In genomic region chr6:124859725-124860124, GRCm38 (mm10) we compare ENCODE assay signal across 8 mouse cellular contexts. TPM values are rescaled to one million over a fixed set of nuclear protein-coding genes. Genes with fewer than 3 reads are reported as not detected.
DNase-seq lines count a peak whose midpoint lies in the region; ATAC-seq and TF ChIP-seq lines count a peak whose summit lies in the region.

No protein-coding gene starts in this region.

- 4% methylated on average over 12 of the region's 12 CpGs for WGBS in kidney, embryonic 16.5 days
- WGBS in embryonic facial prominence, embryonic 11.5 days = 13% methylated on average over 12 of the region's 12 CpGs
- 11% methylated on average over 12 of the region's 12 CpGs for WGBS in kidney, adult 2 months
- 11% methylated on average over 12 of the region's 12 CpGs for WGBS in limb, embryonic 12.5 days
- 5% methylated on average over 12 of the region's 12 CpGs for WGBS in midbrain, embryonic 16.5 days
- 10% methylated on average over 12 of the region's 12 CpGs for WGBS in spleen, adult 2 months

- TF ChIP-seq POLR2A in kidney, adult 2 months (IDR thresholded peaks at IDR 0.05; ENCODE audit: low read depth, low read length) = no peak
- TF ChIP-seq POLR2A in spleen, adult 2 months (IDR thresholded peaks at IDR 0.05; ENCODE audit: low read depth, low read length) = no peak

- H3K4me2 ChIP-seq in kidney, embryonic 16.5 days (replicated peaks; ENCODE audit: low read depth, low read length) = no peak overlapping the region
- no peak overlapping the region for H3K4me2 ChIP-seq in embryonic facial prominence, embryonic 11.5 days (ENCODE audit: low read depth, low read length)
- H3K4me2 ChIP-seq in limb, embryonic 12.5 days = peak overlapping the region; percentile 21; the same call in 1 of the 2 replicates
- H3K4me2 ChIP-seq in midbrain, embryonic 16.5 days (ENCODE audit: low read length) = peak overlapping the region; percentile 72

- H3K9me3 ChIP-seq in kidney, embryonic 16.5 days (ENCODE audit: low read length) = no peaks in the 10 kb centered on the region
- no peaks in the 10 kb centered on the region for H3K9me3 ChIP-seq in embryonic facial prominence, embryonic 11.5 days (replicated peaks; ENCODE audit: control insufficient read depth, low read length)
- H3K9me3 ChIP-seq in limb, embryonic 12.5 days = no peaks in the 10 kb centered on the region
- H3K9me3 ChIP-seq in midbrain, embryonic 16.5 days (replicated peaks; ENCODE audit: control insufficient read depth, low read length, poor library complexity, severe bottlenecking) = no peaks in the 10 kb centered on the region

- TF ChIP-seq CTCF in kidney, adult 2 months (conservative IDR thresholded peaks at IDR 0.05; ENCODE audit: insufficient read depth, insufficient read length, low read depth, low read length) = peak; percentile 94
- TF ChIP-seq CTCF in spleen, adult 2 months (IDR thresholded peaks at IDR 0.05; ENCODE audit: extremely low read depth, insufficient read depth, insufficient read length, insufficient replicate concordance) = peak; percentile 90; the same call in 1 of the 2 replicates

- H3K4me1 ChIP-seq in kidney, embryonic 16.5 days (ENCODE audit: insufficient read depth, low read length) = peaks cover 45% of the 10 kb centered on the region
- H3K4me1 ChIP-seq in embryonic facial prominence, embryonic 11.5 days (ENCODE audit: control insufficient read depth, insufficient read depth, low read length) = peaks cover 15% of the 10 kb centered on the region
- no peaks in the 10 kb centered on the region for H3K4me1 ChIP-seq in kidney, adult 2 months (ENCODE audit: control insufficient read depth, insufficient read depth, low read length)
- H3K4me1 ChIP-seq in limb, embryonic 12.5 days (replicated peaks) = peaks cover 68% of the 10 kb centered on the region
- peaks cover 57% of the 10 kb centered on the region for H3K4me1 ChIP-seq in midbrain, embryonic 16.5 days (ENCODE audit: control insufficient read depth, insufficient read depth, low read length)
- H3K4me1 ChIP-seq in spleen, adult 2 months (ENCODE audit: control insufficient read depth, insufficient read depth, insufficient read length) = peaks cover 8% of the 10 kb centered on the region

- H3K27me3 ChIP-seq in kidney, embryonic 16.5 days (ENCODE audit: insufficient read depth, low read length) = peaks cover 15% of the 10 kb centered on the region; the same call in 1 of the 2 replicates
- H3K27me3 ChIP-seq in embryonic facial prominence, embryonic 11.5 days (ENCODE audit: control insufficient read depth, insufficient read depth, low read length) = no peaks in the 10 kb centered on the region; the same call in 1 of the 2 replicates
- H3K27me3 ChIP-seq in kidney, adult 2 months (replicated peaks; ENCODE audit: control insufficient read depth, insufficient read depth, low read length) = no peaks in the 10 kb centered on the region
- peaks cover 29% of the 10 kb centered on the region for H3K27me3 ChIP-seq in limb, embryonic 12.5 days
- H3K27me3 ChIP-seq in midbrain, embryonic 16.5 days (ENCODE audit: control insufficient read depth, insufficient read depth, low read depth, low read length) = no peaks in the 10 kb centered on the region
- peaks cover 21% of the 10 kb centered on the region for H3K27me3 ChIP-seq in spleen, adult 2 months (ENCODE audit: control insufficient read depth, insufficient read depth, low read length)

- H3K9ac ChIP-seq in kidney, embryonic 16.5 days (replicated peaks; ENCODE audit: low read length) = no peak overlapping the region
- no peak overlapping the region for H3K9ac ChIP-seq in embryonic facial prominence, embryonic 11.5 days (replicated peaks; ENCODE audit: low read length)
- H3K9ac ChIP-seq in limb, embryonic 12.5 days (replicated peaks) = 0 out of 2 replicates have a peak overlapping the region, but pooled peaks have one; percentile 28
- H3K9ac ChIP-seq in midbrain, embryonic 16.5 days (ENCODE audit: low read depth, low read length) = peak overlapping the region; percentile 50

- H3K27ac ChIP-seq in kidney, embryonic 16.5 days (ENCODE audit: low read length) = no peak overlapping the region
- no peak overlapping the region for H3K27ac ChIP-seq in embryonic facial prominence, embryonic 11.5 days (replicated peaks; ENCODE audit: low read depth, low read length)
- H3K27ac ChIP-seq in kidney, adult 2 months (ENCODE audit: insufficient read depth, low read depth, low read length) = no peak overlapping the region
- peak overlapping the region; percentile 13; the same call in 1 of the 2 replicates for H3K27ac ChIP-seq in limb, embryonic 12.5 days
- H3K27ac ChIP-seq in midbrain, embryonic 16.5 days (ENCODE audit: low read length) = peak overlapping the region; percentile 73
- no peak overlapping the region for H3K27ac ChIP-seq in spleen, adult 2 months (ENCODE audit: insufficient read depth, low read length)

- no peak overlapping the region for H3K4me3 ChIP-seq in kidney, embryonic 16.5 days (ENCODE audit: low read length)
- no peak overlapping the region for H3K4me3 ChIP-seq in embryonic facial prominence, embryonic 11.5 days (ENCODE audit: low read depth, low read length)
- no peak overlapping the region for H3K4me3 ChIP-seq in kidney, adult 2 months (ENCODE audit: insufficient read depth, low read depth, low read length)
- H3K4me3 ChIP-seq in limb, embryonic 12.5 days (replicated peaks) = no peak overlapping the region
- peak overlapping the region; percentile 15; the same call in 1 of the 2 replicates for H3K4me3 ChIP-seq in midbrain, embryonic 16.5 days (ENCODE audit: low read depth, low read length)
- no peak overlapping the region for H3K4me3 ChIP-seq in spleen, adult 2 months (ENCODE audit: extremely low read depth, insufficient read depth, insufficient read length)

- DNase-seq in kidney, adult 11 months = peak; percentile 73
- peak; percentile 87 for DNase-seq in embryonic facial prominence, embryonic 11.5 days (ENCODE audit: low spot score)
- peak; percentile 83 to 94 for DNase-seq in heart, adult 18-20 months
- peak; percentile 88 for DNase-seq in kidney, adult 2 months
- peak; percentile 40 to 82 for DNase-seq in spleen, adult 2 months (ENCODE audit: low read depth in 1 of 2, low spot score in 2 of 2)

- no peak for ATAC-seq in kidney, embryonic 16.5 days (ENCODE audit: low FRiP score, low TSS enrichment)
- no peak for ATAC-seq in embryonic facial prominence, embryonic 11.5 days (replicated peaks; ENCODE audit: insufficient number of reproducible peaks, low FRiP score, low TSS enrichment, low read depth)
- no peak for ATAC-seq in limb, embryonic 12.5 days (ENCODE audit: insufficient number of reproducible peaks, insufficient read depth, low FRiP score, low TSS enrichment, low read depth)
- ATAC-seq in midbrain, embryonic 16.5 days = no peak

- no peaks in the 10 kb centered on the region for H3K36me3 ChIP-seq in kidney, embryonic 16.5 days (ENCODE audit: insufficient read depth, low read length)
- no peaks in the 10 kb centered on the region; the same call in 1 of the 2 replicates for H3K36me3 ChIP-seq in embryonic facial prominence, embryonic 11.5 days (replicated peaks; ENCODE audit: control insufficient read depth, insufficient read depth, low read depth, low read length)
- no peaks in the 10 kb centered on the region for H3K36me3 ChIP-seq in kidney, adult 2 months (ENCODE audit: control insufficient read depth, insufficient read depth, low read length)
- H3K36me3 ChIP-seq in limb, embryonic 12.5 days = peaks cover 6% of the 10 kb centered on the region
- peaks cover 5% of the 10 kb centered on the region; the same call in 1 of the 2 replicates for H3K36me3 ChIP-seq in midbrain, embryonic 16.5 days (ENCODE audit: control insufficient read depth, insufficient read depth, low read length)
- H3K36me3 ChIP-seq in spleen, adult 2 months (ENCODE audit: control insufficient read depth, insufficient read depth, low read length) = no peaks in the 10 kb centered on the region

RNA-seq across cellular contexts. Expression of gene P3h3, which starts 2.2 kb away (rescaled TPM):
- polyA plus RNA-seq in kidney, embryonic 16.5 days (2015; fragmentation: Nextera tagmentation; extraction: Ambion mirVana) = 10.4 and 19.3 TPM in 2 replicates
- polyA plus RNA-seq in embryonic facial prominence, embryonic 11.5 days (2014; fragmentation: Nextera tagmentation; extraction: Ambion mirVana) = 14.7 and 18.5 TPM in 2 replicates
- 1 to 10 TPM; 8.2 to 8.3 TPM for total RNA-seq in heart, adult 18-20 months (2021)
- polyA plus RNA-seq in kidney, adult 2 months (2012; rRNA removed) = 15.8 and 19.1 TPM in 2 replicates
- polyA plus RNA-seq in limb, embryonic 12.5 days (2016; fragmentation: Nextera tagmentation; extraction: Ambion mirVana) = 59.8 and 61.4 TPM in 2 replicates
- polyA plus RNA-seq in midbrain, embryonic 16.5 days (2015; fragmentation: Nextera tagmentation; extraction: Ambion mirVana) = 13.4 and 15.4 TPM in 2 replicates
- 9.3 and 10.8 TPM in 2 replicates for polyA plus RNA-seq in spleen, adult 2 months (2012; rRNA removed)

RNA-seq across cellular contexts. Expression of gene Gpr162, which starts 4.1 kb away (rescaled TPM):
- polyA plus RNA-seq in kidney, embryonic 16.5 days (2015; fragmentation: Nextera tagmentation; extraction: Ambion mirVana) = 1.1 and 1.4 TPM in 2 replicates
- polyA plus RNA-seq in embryonic facial prominence, embryonic 11.5 days (2014; fragmentation: Nextera tagmentation; extraction: Ambion mirVana) = 0.59 and 0.72 TPM in 2 replicates
- total RNA-seq in heart, adult 18-20 months (2021) = under 1 TPM; 0.36 to 0.84 TPM
- 4.0 and 5.6 TPM in 2 replicates for polyA plus RNA-seq in kidney, adult 2 months (2012; rRNA removed)
- polyA plus RNA-seq in limb, embryonic 12.5 days (2016; fragmentation: Nextera tagmentation; extraction: Ambion mirVana) = 2.5 and 2.7 TPM in 2 replicates
- polyA plus RNA-seq in midbrain, embryonic 16.5 days (2015; fragmentation: Nextera tagmentation; extraction: Ambion mirVana) = 36.6 and 40.0 TPM in 2 replicates
- 2.7 and 3.0 TPM in 2 replicates for polyA plus RNA-seq in spleen, adult 2 months (2012; rRNA removed)

RNA-seq across cellular contexts. Expression of gene Gnb3, which starts 19.6 kb away (rescaled TPM):
- polyA plus RNA-seq in kidney, embryonic 16.5 days (2015; fragmentation: Nextera tagmentation; extraction: Ambion mirVana) = 1.7 and 1.8 TPM in 2 replicates
- 0.27 and 0.56 TPM in 2 replicates for polyA plus RNA-seq in embryonic facial prominence, embryonic 11.5 days (2014; fragmentation: Nextera tagmentation; extraction: Ambion mirVana)
- total RNA-seq in heart, adult 18-20 months (2021) = 10 to 100 TPM; 14.1 to 14.6 TPM
- 0.16 and 0.41 TPM in 2 replicates for polyA plus RNA-seq in kidney, adult 2 months (2012; rRNA removed)
- polyA plus RNA-seq in limb, embryonic 12.5 days (2016; fragmentation: Nextera tagmentation; extraction: Ambion mirVana) = 0.81 and 1.0 TPM in 2 replicates
- polyA plus RNA-seq in midbrain, embryonic 16.5 days (2015; fragmentation: Nextera tagmentation; extraction: Ambion mirVana) = 2.3 and 2.4 TPM in 2 replicates
- polyA plus RNA-seq in spleen, adult 2 months (2012; rRNA removed) = 0.13 and 0.37 TPM in 2 replicates

RNA-seq across cellular contexts. Expression of gene Cd4, which starts 28.3 kb away (rescaled TPM):
- polyA plus RNA-seq in kidney, embryonic 16.5 days (2015; fragmentation: Nextera tagmentation; extraction: Ambion mirVana) = 0.10 and 0.28 TPM in 2 replicates
- polyA plus RNA-seq in embryonic facial prominence, embryonic 11.5 days (2014; fragmentation: Nextera tagmentation; extraction: Ambion mirVana) = not detected in 2 replicates
- 1 to 10 TPM in 1 of 2 experiments, under 1 TPM in 1; 0.50 to 3.7 TPM for total RNA-seq in heart, adult 18-20 months (2021)
- polyA plus RNA-seq in kidney, adult 2 months (2012; rRNA removed) = 0.57 and 4.3 TPM in 2 replicates
- 0.15 TPM in 1 of 2 replicates, not detected in the other for polyA plus RNA-seq in limb, embryonic 12.5 days (2016; fragmentation: Nextera tagmentation; extraction: Ambion mirVana)
- polyA plus RNA-seq in midbrain, embryonic 16.5 days (2015; fragmentation: Nextera tagmentation; extraction: Ambion mirVana) = 0.11 TPM in 1 of 2 replicates, not detected in the other
- polyA plus RNA-seq in spleen, adult 2 months (2012; rRNA removed) = 34.2 and 35.9 TPM in 2 replicates

RNA-seq across cellular contexts. Expression of gene Cdca3, which starts 30.4 kb away (rescaled TPM):
- polyA plus RNA-seq in kidney, embryonic 16.5 days (2015; fragmentation: Nextera tagmentation; extraction: Ambion mirVana) = 187 and 193 TPM in 2 replicates
- 210 and 212 TPM in 2 replicates for polyA plus RNA-seq in embryonic facial prominence, embryonic 11.5 days (2014; fragmentation: Nextera tagmentation; extraction: Ambion mirVana)
- under 1 TPM; 0.54 to 0.55 TPM for total RNA-seq in heart, adult 18-20 months (2021)
- 4.2 and 4.3 TPM in 2 replicates for polyA plus RNA-seq in kidney, adult 2 months (2012; rRNA removed)
- polyA plus RNA-seq in limb, embryonic 12.5 days (2016; fragmentation: Nextera tagmentation; extraction: Ambion mirVana) = 200 and 202 TPM in 2 replicates
- 18.2 and 19.5 TPM in 2 replicates for polyA plus RNA-seq in midbrain, embryonic 16.5 days (2015; fragmentation: Nextera tagmentation; extraction: Ambion mirVana)
- 30.4 and 39.0 TPM in 2 replicates for polyA plus RNA-seq in spleen, adult 2 months (2012; rRNA removed)

Comparison
In these comparisons a context has a peak if more than half of its experiments do, and no peak if none do; other contexts are left out.
1. H3K27ac ChIP-seq: peak in limb, embryonic 12.5 days (single experiment) and midbrain, embryonic 16.5 days (single experiment); none in kidney, embryonic 16.5 days (single experiment), embryonic facial prominence, embryonic 11.5 days (single experiment), kidney, adult 2 months (single experiment) and spleen, adult 2 months (single experiment).
2. H3K4me2 ChIP-seq: peak in limb, embryonic 12.5 days (single experiment) and midbrain, embryonic 16.5 days (single experiment); none in kidney, embryonic 16.5 days (single experiment) and embryonic facial prominence, embryonic 11.5 days (single experiment).
3. H3K9ac ChIP-seq: peak in limb, embryonic 12.5 days (single experiment) and midbrain, embryonic 16.5 days (single experiment); none in kidney, embryonic 16.5 days (single experiment) and embryonic facial prominence, embryonic 11.5 days (single experiment).
4. Peak in every context shown above with its lines, with median percentiles within 50 percentile points of each other: DNase-seq.